Mouse (Mus musculus): ENCODE results near the gene Cars2. TPM values are rescaled to one million over a fixed set of nuclear protein-coding genes. Genes with fewer than 3 reads are reported as not detected.

The Cars2 gene
- total and polyA plus RNA-seq, 3 experiments: 45.6 to 67.1 (median 46.4) TPM

DNA sequence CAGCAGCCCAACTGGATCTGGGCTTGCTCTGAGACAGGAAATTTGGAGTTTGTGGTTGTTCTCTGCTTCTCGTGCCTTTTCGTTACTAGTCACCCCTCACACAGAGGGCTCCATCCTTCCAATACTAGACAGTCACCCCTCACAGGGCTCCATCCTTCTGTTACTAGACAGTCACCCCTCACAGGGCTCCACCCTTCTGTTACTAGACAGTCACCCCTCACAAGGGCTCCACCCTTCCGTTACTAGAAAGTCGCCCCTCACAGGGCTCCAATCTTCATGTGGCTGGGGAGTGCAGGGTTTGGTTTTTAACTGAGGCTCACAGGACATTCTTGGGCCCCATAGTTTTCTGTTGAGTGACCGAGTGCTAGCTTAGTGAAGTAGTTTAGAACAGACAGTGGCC lies 37.3 kb downstream of the Cars2 start:
- no peak overlapping the region for H3K9ac ChIP-seq (ENCODE audit: insufficient read depth, low read depth)
- H3K27me3 ChIP-seq (replicated peaks): no peaks in the 10 kb centered on the region
- peaks cover 91 to 98% of the 10 kb centered on the region in 2 experiments for H3K36me3 ChIP-seq (replicated peaks in 1 of 2; ENCODE audit: control insufficient read depth in 1 of 2, insufficient read depth in 1 of 2, low read length in 1 of 2)
- no peaks in the 10 kb centered on the region for H3K9me3 ChIP-seq (replicated peaks; ENCODE audit: low read length)
- H3K27ac ChIP-seq (ENCODE audit: insufficient read depth, low read depth): no peak overlapping the region
- TF ChIP-seq NELFE (IDR thresholded peaks at IDR 0.05; ENCODE audit: low read depth, low read length): no peak
- no peak for TF ChIP-seq CHD2 (IDR thresholded peaks at IDR 0.05; ENCODE audit: low read length)
- no peak for TF ChIP-seq E2F4 (IDR thresholded peaks at IDR 0.05; ENCODE audit: insufficient replicate concordance, low read depth, low read length)
- TF ChIP-seq POLR2AphosphoS2 (IDR thresholded peaks at IDR 0.05; ENCODE audit: low read depth, low read length): no peak
- no peak for TF ChIP-seq EP300 (IDR thresholded peaks at IDR 0.05; ENCODE audit: low read length)
- no peak for TF ChIP-seq JUN (IDR thresholded peaks at IDR 0.05; ENCODE audit: insufficient read depth, low read depth, low read length)
- TF ChIP-seq RCOR1 (conservative IDR thresholded peaks at IDR 0.05; ENCODE audit: low read depth, low read length): no peak
- no peak for TF ChIP-seq USF2 (conservative IDR thresholded peaks at IDR 0.05; ENCODE audit: low read depth, low read length)
- no peak for TF ChIP-seq MAZ (IDR thresholded peaks at IDR 0.05; ENCODE audit: low read depth, low read length)
- TF ChIP-seq HCFC1 (IDR thresholded peaks at IDR 0.05; ENCODE audit: low read depth, low read length): no peak
- TF ChIP-seq ETS1 (conservative IDR thresholded peaks at IDR 0.05; ENCODE audit: low read depth, low read length): no peak
- no peak for TF ChIP-seq ZC3H11A (IDR thresholded peaks at IDR 0.05; ENCODE audit: low read depth, low read length)
- no peak for TF ChIP-seq NRF1 (IDR thresholded peaks at IDR 0.05; ENCODE audit: low read depth, low read length)
- no peak for TF ChIP-seq JUND (conservative IDR thresholded peaks at IDR 0.05; ENCODE audit: low read depth, low read length)
- no peak for TF ChIP-seq TBP (conservative IDR thresholded peaks at IDR 0.05; ENCODE audit: low read depth, low read length)
- TF ChIP-seq PAX5 (IDR thresholded peaks at IDR 0.05; ENCODE audit: low read length): no peak
- no peak for TF ChIP-seq MYC (IDR thresholded peaks at IDR 0.05; ENCODE audit: low read depth, low read length)
- H3K4me3 ChIP-seq (replicated peaks in 1 of 3; ENCODE audit: low read depth in 2 of 3, low read length in 2 of 3, poor library complexity in 1 of 3): no peak overlapping the region
- dilution Hi-C loops (cut with MboI; ENCODE audit: extremely low pct_ligation_motif_present, extremely low pct_unique_long_range_greater_than_20kb, low sequenced_read_pairs): no loop called here
- H3K4me1 ChIP-seq (ENCODE audit: control insufficient read depth in 1 of 2, insufficient read depth in 2 of 2): no peaks in the 10 kb centered on the region
- no peaks in the 10 kb centered on the region for H3K79me2 ChIP-seq (replicated peaks; ENCODE audit: control insufficient read depth, extremely low read depth, insufficient read depth, poor library complexity, severe bottlenecking)
- in situ Hi-C loops (cut with MboI; ENCODE audit: low pct_ligation_motif_present, low pct_unique_long_range_greater_than_20kb, low sequenced_read_pairs): loop anchor here (25.0 kb wide), 1 partner anchor 99 kb away; no protein-coding TSS in a partner anchor
- no peak overlapping the region for H3K4me2 ChIP-seq (ENCODE audit: insufficient read depth, low read depth, poor library complexity, severe bottlenecking)
- DNase-seq (ENCODE audit: extremely low read depth): no peak

GRCm38 (mm10) chr8:11512711-11513110 lies 37.9 kb downstream of the Cars2 start:
- Histone ChIP-seq H3K79me2 (replicated peaks; ENCODE audit: control insufficient read depth, extremely low read depth, insufficient read depth, poor library complexity, severe bottlenecking) (no peaks in the 10 kb centered on the region), H3K4me2 (ENCODE audit: insufficient read depth, low read depth, poor library complexity, severe bottlenecking) (no peak overlapping the region), H3K9ac (ENCODE audit: insufficient read depth, low read depth) (no peak overlapping the region), H3K27me3 (replicated peaks) (no peaks in the 10 kb centered on the region), H3K9me3 (replicated peaks; ENCODE audit: low read length) (no peaks in the 10 kb centered on the region), H3K4me3 (replicated peaks in 1 of 3; ENCODE audit: low read depth in 2 of 3, low read length in 2 of 3, poor library complexity in 1 of 3) (no peak overlapping the region), H3K36me3 (replicated peaks in 1 of 2; ENCODE audit: control insufficient read depth in 1 of 2, insufficient read depth in 1 of 2, low read length in 1 of 2) (peaks cover 92 to 97% of the 10 kb centered on the region in 2 experiments), H3K4me1 (ENCODE audit: control insufficient read depth in 1 of 2, insufficient read depth in 2 of 2) (no peaks in the 10 kb centered on the region), H3K27ac (ENCODE audit: insufficient read depth, low read depth) (no peak overlapping the region)
- dilution Hi-C loops (cut with MboI; ENCODE audit: extremely low pct_ligation_motif_present, extremely low pct_unique_long_range_greater_than_20kb, low sequenced_read_pairs) (no loop called here), in situ Hi-C loops (cut with MboI; ENCODE audit: low pct_ligation_motif_present, low pct_unique_long_range_greater_than_20kb, low sequenced_read_pairs) (loop anchor here (25.0 kb wide), 1 partner anchor 100 kb away; no protein-coding TSS in a partner anchor)
- TF ChIP-seq CHD2 (IDR thresholded peaks at IDR 0.05; ENCODE audit: low read length): no peak
- TF ChIP-seq UBTF (IDR thresholded peaks at IDR 0.05; ENCODE audit: low read depth, low read length): no peak
- TF ChIP-seq ZMIZ1 (IDR thresholded peaks at IDR 0.05; ENCODE audit: low read depth, low read length): no peak
- no peak for TF ChIP-seq MYC (IDR thresholded peaks at IDR 0.05; ENCODE audit: low read depth, low read length)
- TF ChIP-seq MAZ (IDR thresholded peaks at IDR 0.05; ENCODE audit: low read depth, low read length): no peak
- no peak for TF ChIP-seq SIN3A (IDR thresholded peaks at IDR 0.05; ENCODE audit: low read length)
- no peak for TF ChIP-seq TBP (conservative IDR thresholded peaks at IDR 0.05; ENCODE audit: low read depth, low read length)
- no peak for TF ChIP-seq MAFK (IDR thresholded peaks at IDR 0.05; ENCODE audit: insufficient replicate concordance, low read length)
- no peak for TF ChIP-seq CHD1 (IDR thresholded peaks at IDR 0.05; ENCODE audit: low read depth, low read length)
- TF ChIP-seq NELFE (IDR thresholded peaks at IDR 0.05; ENCODE audit: low read depth, low read length): no peak
- no peak for TF ChIP-seq MEF2A (IDR thresholded peaks at IDR 0.05; ENCODE audit: borderline replicate concordance, low read depth, low read length)
- no peak for TF ChIP-seq RAD21 (IDR thresholded peaks at IDR 0.05; ENCODE audit: low read depth, low read length)
- no peak for TF ChIP-seq KAT2A (IDR thresholded peaks at IDR 0.05; ENCODE audit: insufficient replicate concordance, low read length)
- no peak for TF ChIP-seq POLR2AphosphoS2 (IDR thresholded peaks at IDR 0.05; ENCODE audit: low read depth, low read length)
- no peak for TF ChIP-seq RCOR1 (conservative IDR thresholded peaks at IDR 0.05; ENCODE audit: low read depth, low read length)
- no peak for DNase-seq (ENCODE audit: extremely low read depth)

All from CH12.LX (cell line).